Mouse (Mus musculus): Measurements from ENCODE around the gene Icam5.
"Not testable (repeated sequence)": the region's sequence is repeated elsewhere in the genome, so short reads cannot be mapped to it uniquely, and the experiment has no call there.

Icam5 gene

GRCm38 (mm10) chr9:21031896-21032351 is at the start of gene Icam5:
Icam5 (plus strand) TSS chr9:21032073.
- DNase-seq (ENCODE audit: low spot score in 2 of 2) = peak in 1 of 2 experiments; percentile 21

GRCm38 (mm10) chr9:20982171-20982570 is 49.7 kb upstream of the Icam5 start:
- no peak for DNase-seq (ENCODE audit: low spot score in 2 of 2)

DNA sequence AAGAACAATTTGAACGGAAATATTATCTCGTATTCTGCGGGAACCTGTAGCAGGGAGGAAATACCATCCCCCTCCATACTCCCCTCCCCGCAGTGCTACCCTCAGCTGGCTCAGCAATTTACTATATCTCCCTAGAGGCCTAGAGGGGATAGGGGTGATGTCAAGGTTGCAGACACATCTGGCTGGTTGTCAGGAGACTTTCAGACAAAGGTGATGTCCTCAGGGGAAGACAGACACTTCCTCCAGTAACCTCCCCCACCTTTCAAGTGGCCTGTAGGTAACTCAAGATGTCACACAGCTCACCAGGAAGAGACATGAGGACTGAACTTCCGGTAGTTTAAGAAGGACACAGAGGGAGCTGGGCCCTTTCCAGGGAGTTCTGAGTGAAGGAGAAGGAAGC is 48.7 kb upstream of the Icam5 start:
- DNase-seq (ENCODE audit: low spot score in 2 of 2) = no peak

- DNase-seq (ENCODE audit: low spot score in 2 of 2) = peak; percentile 81
These were observed 44.8 kb upstream of the Icam5 start for GRCm38 (mm10) chr9:20986952-20987686.

DNA sequence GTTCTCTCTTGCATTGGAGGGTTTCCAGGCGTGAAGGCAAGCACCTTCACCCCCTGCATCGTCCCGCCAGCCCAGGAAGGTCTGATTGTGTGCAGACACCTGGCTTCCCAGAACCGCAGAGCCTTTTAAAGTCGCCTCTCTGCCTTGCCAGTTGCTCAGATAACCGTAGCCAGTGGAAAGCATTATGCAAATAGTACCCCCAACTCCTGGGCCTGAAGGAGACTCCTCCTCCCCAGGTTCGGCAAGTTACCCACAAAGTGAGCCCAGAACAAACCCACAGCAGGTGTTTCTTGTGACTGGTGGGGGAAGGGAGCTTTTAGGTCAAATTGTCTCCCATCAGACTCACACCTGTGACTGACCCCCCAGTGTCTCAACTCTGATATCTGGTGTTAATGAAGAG is 43.9 kb upstream of the Icam5 start:
- DNase-seq (ENCODE audit: low spot score in 2 of 2) = no peak

DNA sequence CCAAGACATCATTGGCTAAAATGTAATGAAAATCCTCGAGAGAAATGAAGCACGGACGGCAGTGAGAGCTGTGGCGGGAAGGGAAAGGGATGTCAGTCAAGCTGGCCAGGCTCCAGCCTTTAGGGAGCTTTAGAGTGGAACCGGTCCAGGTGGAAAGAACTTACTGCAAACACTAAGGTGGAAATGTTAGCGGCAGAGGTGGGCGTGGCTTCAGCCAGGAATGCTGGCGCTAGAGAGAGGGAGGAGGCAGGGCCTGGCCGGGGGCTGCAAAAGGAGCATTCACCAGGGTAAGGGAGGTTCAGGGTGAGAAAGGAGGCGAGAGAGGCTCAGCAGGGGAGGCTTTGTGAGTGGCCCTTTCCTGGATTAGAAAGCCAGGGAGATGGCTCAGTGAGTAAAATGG is 41.0 kb upstream of the Icam5 start:
- peak in 1 of 2 experiments; percentile 64 for DNase-seq (ENCODE audit: low spot score in 2 of 2)

- no peak for DNase-seq (ENCODE audit: low spot score in 2 of 2)
These were observed 40.3 kb upstream of the Icam5 start for GRCm38 (mm10) chr9:20991587-20991986.

DNA sequence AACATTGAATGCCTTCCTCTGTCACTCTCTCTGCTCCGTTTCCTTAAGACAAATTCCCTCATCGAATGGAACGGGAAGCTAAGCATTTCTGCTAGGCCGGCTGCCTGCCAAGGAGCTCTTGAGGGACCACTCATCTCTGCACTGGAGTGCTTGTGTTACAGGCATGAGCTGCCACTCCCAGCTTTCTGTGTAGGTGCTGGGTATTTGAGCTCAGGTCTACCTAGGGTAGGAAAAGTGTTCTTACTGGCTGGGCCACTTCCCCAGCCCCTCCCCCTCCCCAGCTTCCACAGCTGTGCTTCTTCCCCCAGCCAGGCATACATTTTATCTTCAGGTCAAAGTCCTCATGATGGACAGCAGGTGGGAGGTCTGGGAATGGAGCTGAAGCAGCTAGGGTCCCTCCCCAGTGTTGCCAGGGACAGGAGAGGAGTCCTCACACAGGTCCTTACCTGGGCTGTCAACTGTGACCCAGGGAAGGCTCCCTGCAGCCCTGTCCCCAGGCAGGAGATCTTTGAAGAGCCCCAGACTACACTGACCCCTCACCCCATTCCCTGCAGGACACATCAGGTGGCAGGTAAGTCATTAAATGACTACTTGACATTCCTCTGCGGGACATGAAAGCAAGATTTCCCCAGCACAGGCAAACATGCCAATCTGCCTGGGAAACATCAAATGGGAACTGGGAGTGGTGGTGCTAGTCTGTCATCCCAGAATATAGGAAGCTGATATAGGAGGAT is 38.5 kb upstream of the Icam5 start:
- DNase-seq (ENCODE audit: low spot score in 2 of 2) = no peak

DNA sequence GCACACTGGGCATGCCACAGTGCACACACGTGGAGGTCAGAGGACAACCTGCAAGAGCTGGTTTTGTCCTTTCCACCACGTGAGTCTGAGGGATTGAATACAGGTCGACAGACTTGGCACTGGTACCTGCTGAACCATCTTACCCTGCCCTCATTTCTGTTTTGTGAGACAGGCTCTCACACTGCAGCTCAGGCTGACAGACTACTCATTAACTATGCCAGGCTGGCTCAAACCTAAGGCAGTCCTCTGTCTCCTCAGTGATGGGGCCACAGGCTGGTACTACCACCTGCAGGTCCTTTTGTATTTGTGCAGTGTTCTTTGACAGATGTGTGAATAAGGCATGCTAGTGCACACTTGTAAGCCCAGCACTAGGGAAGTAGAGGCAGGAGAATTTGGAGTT is 36.8 kb upstream of the Icam5 start:
- DNase-seq (ENCODE audit: low spot score in 2 of 2) = no peak

- DNase-seq (ENCODE audit: low spot score in 2 of 2) = no peak
These were observed 34.8 kb upstream of the Icam5 start for GRCm38 (mm10) chr9:20997065-20997464.

DNA sequence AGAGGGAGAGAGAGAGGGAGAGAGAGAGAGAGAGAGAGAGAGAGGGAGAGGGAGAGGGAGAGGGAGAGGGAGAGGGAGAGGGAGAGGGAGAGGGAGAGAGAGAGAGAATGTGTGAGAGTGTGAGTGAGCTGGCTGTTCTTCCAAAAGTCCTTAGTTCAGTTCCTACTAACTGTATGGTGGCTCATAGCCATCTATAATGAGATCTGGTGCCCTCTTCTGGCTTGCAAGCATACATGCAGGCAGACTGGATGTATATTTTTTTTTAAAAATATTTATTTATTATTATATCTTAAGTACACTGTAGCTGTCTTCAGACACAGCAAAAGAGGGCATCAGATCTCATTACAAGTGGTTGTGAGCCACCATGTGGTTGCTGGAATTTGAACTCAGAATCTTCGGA is 33.5 kb upstream of the Icam5 start:
- DNase-seq (ENCODE audit: low spot score in 2 of 2) = not testable (repeated sequence)

DNA sequence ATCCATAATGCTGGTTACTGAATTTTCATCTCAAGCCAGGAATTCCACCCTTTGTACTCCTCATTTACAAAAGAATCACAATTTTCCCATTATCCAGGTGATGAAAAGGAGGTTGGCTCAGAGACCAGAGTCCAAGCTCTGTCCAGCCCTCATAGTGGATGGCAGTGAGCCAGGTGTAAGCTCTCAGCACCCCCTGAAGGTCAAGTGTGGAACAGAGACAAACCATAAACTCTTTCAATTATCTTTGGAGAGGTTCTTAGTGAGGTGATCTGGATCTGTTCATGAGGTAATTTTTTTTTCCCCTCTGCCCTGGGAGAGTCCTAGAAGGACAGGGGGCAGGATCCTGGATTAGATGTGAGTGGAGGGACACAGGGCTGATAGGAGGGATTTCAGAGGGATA is 31.1 kb upstream of the Icam5 start:
- DNase-seq (ENCODE audit: low spot score in 2 of 2) = no peak

- DNase-seq (ENCODE audit: low spot score in 2 of 2) = no peak
These were observed 30.1 kb upstream of the Icam5 start for GRCm38 (mm10) chr9:21001651-21002200.

GRCm38 (mm10) chr9:21002270-21002626 is 29.6 kb upstream of the Icam5 start:
- DNase-seq (ENCODE audit: low spot score in 2 of 2) = no peak

- peak; percentile 73 to 90 for DNase-seq (ENCODE audit: low spot score in 2 of 2)
These were observed 29.0 kb upstream of the Icam5 start, which contains the start of gene Mrpl4 for GRCm38 (mm10) chr9:21002627-21003551. Mrpl4 (plus strand) TSS chr9:21002738.

DNA sequence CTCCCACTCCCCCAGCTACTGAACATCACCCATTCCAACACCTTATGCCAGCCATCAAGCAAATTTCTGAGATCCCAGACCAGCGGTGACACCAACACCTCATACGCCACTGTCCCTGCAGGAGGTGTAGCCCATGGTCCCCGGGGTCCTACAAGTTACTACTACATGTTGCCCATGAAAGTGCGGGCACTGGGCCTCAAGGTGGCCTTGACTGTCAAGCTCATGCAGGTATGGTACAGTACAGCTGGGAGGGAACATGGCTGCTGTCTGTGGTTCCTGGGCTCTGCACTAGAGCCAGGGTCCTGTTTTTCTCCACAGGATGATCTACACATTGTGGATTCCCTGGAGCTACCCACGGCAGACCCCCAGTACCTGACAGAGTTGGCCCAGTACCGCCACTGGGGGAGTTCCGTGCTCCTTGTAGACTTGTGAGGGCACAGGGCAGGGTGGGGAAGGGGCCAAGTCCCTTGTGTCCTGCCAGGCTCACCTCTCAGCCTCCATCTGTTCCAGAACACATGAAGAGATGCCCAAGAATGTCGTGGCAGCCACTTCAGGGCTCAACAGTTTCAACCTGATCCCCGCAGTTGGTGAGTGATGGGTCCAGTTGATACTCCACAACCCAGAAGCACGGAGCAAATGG is 24.4 kb upstream of the Icam5 start:
- DNase-seq (ENCODE audit: low spot score in 2 of 2) = no peak

GRCm38 (mm10) chr9:21008007-21008406 is 23.9 kb upstream of the Icam5 start:
- DNase-seq (ENCODE audit: low spot score in 2 of 2) = no peak

- DNase-seq (ENCODE audit: low spot score in 2 of 2) = no peak
These were observed 21.5 kb upstream of the Icam5 start for GRCm38 (mm10) chr9:21010362-21010761.

- not testable (repeated sequence) for DNase-seq (ENCODE audit: low spot score in 2 of 2)
These were observed 20.8 kb upstream of the Icam5 start for GRCm38 (mm10) chr9:21010939-21011541.

- peak in 1 of 2 experiments; percentile 49 for DNase-seq (ENCODE audit: low spot score in 2 of 2)
These were observed 20.0 kb upstream of the Icam5 start for GRCm38 (mm10) chr9:21011846-21012312.

DNA sequence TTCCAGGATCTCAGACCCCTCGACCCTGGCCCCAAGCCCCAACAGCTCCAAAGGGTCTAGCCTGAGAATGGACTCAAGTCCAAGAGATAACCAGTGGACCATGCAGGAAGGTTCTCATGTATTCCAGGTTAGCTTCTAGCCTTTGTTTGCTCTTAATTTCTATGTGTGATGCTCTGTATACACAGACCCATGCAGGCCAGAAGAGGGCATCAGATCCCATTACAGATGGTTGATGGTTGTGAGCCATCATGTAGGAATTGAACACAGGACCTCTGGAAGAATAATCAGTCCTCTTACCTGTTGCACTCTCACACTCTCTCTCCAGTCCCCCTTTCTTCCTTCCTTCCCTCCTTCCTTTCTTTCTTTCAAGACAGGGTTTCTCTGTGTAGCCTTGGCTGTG is 19.5 kb upstream of the Icam5 start:
- DNase-seq (ENCODE audit: low spot score in 2 of 2) = no peak

Data from urinary bladder, postnatal 4 days (tissue).